Mouse (Mus musculus): Measurements from ENCODE around the gene Zfp85. TPM values are rescaled to one million over a fixed set of nuclear protein-coding genes. Genes with fewer than 3 reads are reported as not detected.

Gene Zfp85
- 27.4 TPM for polyA plus RNA-seq (2014; fragmentation: Illumina TruSeq; extraction: RNeasy Lipid Tissue Mini Kit (QIAGEN cat#74804); ENCODE audit: low replicate concordance)

DNA sequence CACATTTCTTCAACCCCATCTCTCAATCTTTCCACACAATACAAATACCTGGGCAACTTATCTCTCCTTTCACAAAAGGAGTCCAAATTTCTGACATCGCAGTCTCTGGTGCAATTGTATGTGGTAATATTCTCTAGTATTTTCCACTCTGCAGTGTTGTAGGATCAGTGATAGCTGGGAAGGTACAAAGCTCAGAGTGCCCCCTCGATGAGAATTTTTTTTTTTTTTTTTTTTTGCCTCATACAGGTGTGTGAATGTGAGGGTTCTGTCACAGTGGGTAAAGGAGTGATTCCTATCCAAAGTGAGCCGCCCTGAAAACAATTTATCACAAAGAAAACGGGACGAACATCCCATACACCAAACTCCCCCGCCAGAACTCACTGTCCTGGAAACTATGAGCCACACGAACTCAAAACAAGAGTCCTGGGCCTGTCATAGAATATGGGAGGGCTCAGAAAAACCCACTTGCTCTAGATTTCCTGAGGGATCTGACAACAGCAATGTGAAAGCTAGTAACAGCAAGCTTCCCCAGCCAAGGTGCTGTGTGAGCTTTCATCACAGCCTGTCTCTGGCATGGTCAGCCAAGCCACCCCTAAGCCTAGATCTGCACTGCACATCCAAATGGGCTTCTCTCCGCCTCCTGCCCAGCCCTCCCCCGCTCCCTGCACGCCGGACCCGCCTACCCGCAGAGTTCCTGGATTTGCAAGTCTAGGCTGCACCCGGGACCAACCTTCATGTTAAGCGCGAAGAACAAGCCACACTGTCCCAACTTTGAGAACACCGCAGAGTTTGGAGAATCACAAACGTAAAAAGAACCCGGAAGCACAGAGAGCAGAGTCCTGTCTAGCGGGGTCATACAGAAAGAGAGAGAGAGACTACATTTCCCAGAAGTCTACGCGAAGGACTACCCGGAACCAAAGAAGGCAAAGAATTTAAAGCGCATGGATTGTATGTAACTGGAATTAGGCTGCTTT, at the start of gene Zfp85:
TSS of gene Zfp85 (minus strand) at position 896 of the 974 bp plus-strand sequence.

GRCm38 (mm10) chr13:67779265-67780221, 24.5 kb upstream of the Zfp85 start, which contains the start of gene Zfp493:
Gene Zfp493 (plus strand): TSS chr13:67779693.

GRCm38 (mm10) chr13:67728641-67729318, 26.2 kb downstream of the Zfp85 start, which contains the start of gene Zfp65:
Gene Zfp65 (minus strand): TSS chr13:67729173.

Other genes with a start within 250 kb of the Zfp85 start
- gene Gm26965, start 229.1 kb downstream of the Zfp85 start, polyA plus RNA-seq (2014; fragmentation: Illumina TruSeq; extraction: RNeasy Lipid Tissue Mini Kit (QIAGEN cat#74804); ENCODE audit: low replicate concordance): not detected
- 20.5 TPM for gene Zfp87, start 229.1 kb downstream of the Zfp85 start, polyA plus RNA-seq (2014; fragmentation: Illumina TruSeq; extraction: RNeasy Lipid Tissue Mini Kit (QIAGEN cat#74804); ENCODE audit: low replicate concordance)
- gene Zfp748, start 201.4 kb downstream of the Zfp85 start, polyA plus RNA-seq (2014; fragmentation: Illumina TruSeq; extraction: RNeasy Lipid Tissue Mini Kit (QIAGEN cat#74804); ENCODE audit: low replicate concordance): 26.7 TPM
- 36.9 TPM for gene Zfp729b, start 145.5 kb downstream of the Zfp85 start, polyA plus RNA-seq (2014; fragmentation: Illumina TruSeq; extraction: RNeasy Lipid Tissue Mini Kit (QIAGEN cat#74804); ENCODE audit: low replicate concordance)
- gene Gm49345, start 117.5 kb downstream of the Zfp85 start, polyA plus RNA-seq (2014; fragmentation: Illumina TruSeq; extraction: RNeasy Lipid Tissue Mini Kit (QIAGEN cat#74804); ENCODE audit: low replicate concordance): not detected
- gene Zfp729a, start 117.4 kb downstream of the Zfp85 start, polyA plus RNA-seq (2014; fragmentation: Illumina TruSeq; extraction: RNeasy Lipid Tissue Mini Kit (QIAGEN cat#74804); ENCODE audit: low replicate concordance): 31.2 TPM
- gene Zfp738, start 68.2 kb downstream of the Zfp85 start, polyA plus RNA-seq (2014; fragmentation: Illumina TruSeq; extraction: RNeasy Lipid Tissue Mini Kit (QIAGEN cat#74804); ENCODE audit: low replicate concordance): 14.0 TPM
- 33.8 TPM for gene Zfp65, start 26.1 kb downstream of the Zfp85 start, polyA plus RNA-seq (2014; fragmentation: Illumina TruSeq; extraction: RNeasy Lipid Tissue Mini Kit (QIAGEN cat#74804); ENCODE audit: low replicate concordance)
- gene Zfp493, start 24.5 kb upstream of the Zfp85 start, polyA plus RNA-seq (2014; fragmentation: Illumina TruSeq; extraction: RNeasy Lipid Tissue Mini Kit (QIAGEN cat#74804); ENCODE audit: low replicate concordance): 5.1 TPM
- gene Zfp273, start 58.5 kb upstream of the Zfp85 start, polyA plus RNA-seq (2014; fragmentation: Illumina TruSeq; extraction: RNeasy Lipid Tissue Mini Kit (QIAGEN cat#74804); ENCODE audit: low replicate concordance): 33.1 TPM
- gene Gm10037, start 75.9 kb upstream of the Zfp85 start, polyA plus RNA-seq (2014; fragmentation: Illumina TruSeq; extraction: RNeasy Lipid Tissue Mini Kit (QIAGEN cat#74804); ENCODE audit: low replicate concordance): not detected
- not detected for gene BC048507, start 108.1 kb upstream of the Zfp85 start, polyA plus RNA-seq (2014; fragmentation: Illumina TruSeq; extraction: RNeasy Lipid Tissue Mini Kit (QIAGEN cat#74804); ENCODE audit: low replicate concordance)